Mouse (Mus musculus) large intestine, adult 2 months (tissue): Measurements from ENCODE around the gene Gm9918. TPM values are rescaled to one million over a fixed set of nuclear protein-coding genes. Genes with fewer than 3 reads are reported as not detected.

Source experiments
- DNase-seq: peaks from one replicate; pipeline ENCODE4 v3.0.0-alpha.2; 2012; ENCODE audit warnings: low read depth, low spot score
- WGBS: fragments of 180-500 bp; shearing (Covaris S2); methylation state at CpG from one replicate; pipeline ENCODE4 v1.1.7; 2018; 5-methylcytosine and 5-hydroxymethylcytosine counted together
- polyA plus RNA-seq: library from polyadenylated mRNA; depleted of rRNA; stranded (reverse); fragments of >200 nt; gene quantifications from 2 replicates; pipeline ENCODE4 v1.2.3, GENCODE M21; 2012; rRNA removed

Gm9918 gene
- polyA plus RNA-seq, 1 experiment = not detected

- 86% methylated on average over 6 of the region's 6 CpGs for WGBS
- no peak for DNase-seq
These were observed 45.9 kb downstream of the Gm9918 start for GRCm38 (mm10) chr15:102316263-102316662.

Other genes starting within 250 kb of the Gm9918 start
- gene Krt18, start 242.4 kb upstream of the Gm9918 start, polyA plus RNA-seq = 214 and 251 TPM in 2 replicates
- 58.6 and 78.1 TPM in 2 replicates for gene Eif4b, start 196.8 kb upstream of the Gm9918 start, polyA plus RNA-seq
- 37.0 and 45.5 TPM in 2 replicates for gene Tns2, start 170.2 kb upstream of the Gm9918 start, polyA plus RNA-seq
- 32.1 and 35.9 TPM in 2 replicates for gene Spryd3, start 134.3 kb upstream of the Gm9918 start, polyA plus RNA-seq
- gene Igfbp6, start 126.2 kb upstream of the Gm9918 start, polyA plus RNA-seq = 15.4 and 34.3 TPM in 2 replicates
- 96.3 and 315 TPM in 2 replicates for gene Soat2, start 120.0 kb upstream of the Gm9918 start, polyA plus RNA-seq
- 20.2 and 26.4 TPM in 2 replicates for gene Zfp740, start 67.3 kb upstream of the Gm9918 start, polyA plus RNA-seq
- gene Csad, start 65.8 kb upstream of the Gm9918 start, polyA plus RNA-seq = 18.9 and 23.9 TPM in 2 replicates
- 23.0 and 24.8 TPM in 2 replicates for gene Itgb7, start 38.6 kb upstream of the Gm9918 start, polyA plus RNA-seq
- 6.9 and 8.6 TPM in 2 replicates for gene Rarg, start 13.0 kb upstream of the Gm9918 start, polyA plus RNA-seq
- 52.4 and 57.1 TPM in 2 replicates for gene Mfsd5, start 8.9 kb downstream of the Gm9918 start, polyA plus RNA-seq
- 14.8 and 16.1 TPM in 2 replicates for gene Espl1, start 25.7 kb downstream of the Gm9918 start, polyA plus RNA-seq
- 97.0 and 98.7 TPM in 2 replicates for gene Pfdn5, start 55.6 kb downstream of the Gm9918 start, polyA plus RNA-seq
- 38.9 and 49.8 TPM in 2 replicates for gene Myg1, start 61.1 kb downstream of the Gm9918 start, polyA plus RNA-seq
- 31.0 and 35.2 TPM in 2 replicates for gene Aaas, start 80.2 kb downstream of the Gm9918 start, polyA plus RNA-seq
- gene Sp7, start 96.6 kb downstream of the Gm9918 start, polyA plus RNA-seq = not detected in 2 replicates
- 10.3 and 19.7 TPM in 2 replicates for gene Sp1, start 135.6 kb downstream of the Gm9918 start, polyA plus RNA-seq
- 0.16 and 1.0 TPM in 2 replicates for gene Amhr2, start 174.8 kb downstream of the Gm9918 start, polyA plus RNA-seq
- gene Prr13, start 188.5 kb downstream of the Gm9918 start, polyA plus RNA-seq = 734 and 781 TPM in 2 replicates
- 449 and 466 TPM in 2 replicates for gene Pcbp2, start 200.0 kb downstream of the Gm9918 start, polyA plus RNA-seq
- gene Gm10337, start 233.2 kb downstream of the Gm9918 start, polyA plus RNA-seq = not detected in 2 replicates
- 2.6 and 2.7 TPM in 2 replicates for gene Map3k12, start 246.5 kb downstream of the Gm9918 start, polyA plus RNA-seq
- gene Tarbp2, start 247.6 kb downstream of the Gm9918 start, polyA plus RNA-seq = 82.8 and 89.5 TPM in 2 replicates